Mouse (Mus musculus) midbrain, embryonic 12.5 days (tissue): ENCODE measurements around the gene Tbc1d15. TPM values are rescaled to one million over a fixed set of nuclear protein-coding genes. Genes with fewer than 3 reads are reported as not detected.

ENCODE experiments used
- ATAC-seq: fragments of 200-750 bp; cut with Nextera tagmentation; 2 replicates; pipeline ENCODE4 v1.8.0; 2017; ENCODE audit warnings: low read depth, moderate TSS enrichment, moderate library complexity; ENCODE audit not compliant: low FRiP score
- H3K27ac ChIP-seq: fragments of 300-500 bp; sonication (generic); replicated peaks from 2 replicates; pipeline ENCODE4 v1.5.1; 2016; ENCODE audit warnings: mild to moderate bottlenecking
- H3K27me3 ChIP-seq: fragments of 300-500 bp; sonication (generic); 2 replicates; pipeline ENCODE4 v1.6.1; 2016; ENCODE audit warnings: mild to moderate bottlenecking
- H3K36me3 ChIP-seq: fragments of 300-500 bp; sonication (generic); 2 replicates; pipeline ENCODE4 v1.6.1; 2016
- H3K4me1 ChIP-seq: fragments of 300-500 bp; sonication (generic); 2 replicates; pipeline ENCODE4 v1.6.1; 2016
- H3K4me2 ChIP-seq: fragments of 300-500 bp; sonication (generic); replicated peaks from 2 replicates; pipeline ENCODE4 v1.6.1; 2016; ENCODE audit warnings: mild to moderate bottlenecking, moderate library complexity
- H3K4me3 ChIP-seq: fragments of 300-500 bp; sonication (generic); 2 replicates; pipeline ENCODE4 v1.5.1; 2016; ENCODE audit warnings: mild to moderate bottlenecking
- H3K9ac ChIP-seq: fragments of 300-500 bp; sonication (generic); replicated peaks from 2 replicates; pipeline ENCODE4 v1.6.1; 2016; ENCODE audit warnings: mild to moderate bottlenecking, moderate library complexity
- H3K9me3 ChIP-seq: fragments of 300-500 bp; sonication (generic); 2 replicates; pipeline ENCODE4 v1.6.1; 2016; ENCODE audit warnings: mild to moderate bottlenecking
- WGBS: fragments of 180-500 bp; shearing (Covaris S2); methylation state at CpG from one replicate; pipeline ENCODE4 v1.1.7; 2016; 5-methylcytosine and 5-hydroxymethylcytosine counted together
- polyA plus RNA-seq: library from polyadenylated mRNA; unstranded; fragments of >200 nt; fragmentation: Nextera tagmentation; extraction: Ambion mirVana; gene quantifications from 2 replicates; pipeline ENCODE4 v1.2.1, GENCODE M21; 2016

Tbc1d15 gene
- polyA plus RNA-seq, 1 experiment from 2014 or later = 45.1 TPM

DNA sequence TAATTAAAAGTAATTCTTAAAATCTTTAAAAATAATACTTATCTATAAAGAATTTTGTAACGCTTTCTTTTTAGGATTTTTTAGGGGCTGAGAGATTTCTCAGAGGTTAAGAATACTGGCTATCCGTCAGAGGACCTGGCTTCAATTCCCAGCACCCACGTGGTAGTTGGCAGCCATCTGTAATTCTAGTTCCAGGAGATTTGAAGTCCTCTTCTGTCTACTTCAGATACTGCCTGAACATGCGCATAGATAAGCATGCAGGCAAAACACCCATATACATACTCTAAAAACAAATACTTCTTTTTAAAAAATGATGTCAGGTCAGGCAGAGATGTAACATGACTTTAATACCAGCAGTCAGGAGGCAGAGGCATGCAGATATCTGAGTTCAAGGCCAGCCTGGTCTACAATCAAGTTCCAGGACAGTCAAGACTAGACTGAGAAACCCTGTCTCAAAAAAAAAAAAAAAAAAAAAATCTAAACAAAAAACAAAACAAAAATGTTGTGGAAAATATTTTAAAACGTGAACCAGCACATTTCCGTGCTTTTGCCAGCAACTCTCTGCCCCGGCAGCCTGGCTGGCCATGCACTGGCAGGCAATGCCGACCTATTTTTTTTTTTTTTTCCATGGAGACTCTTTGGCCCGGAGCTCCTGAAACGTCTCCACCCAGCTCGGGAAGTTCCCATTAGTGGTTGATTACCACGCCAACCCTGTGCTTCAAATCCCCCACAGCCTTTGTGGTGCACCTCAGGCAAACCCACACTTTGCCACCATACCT, 19.5 kb upstream of the Tbc1d15 start:
- Histone ChIP-seq H3K4me3 (no peak overlapping the region), H3K27ac (no peak overlapping the region), H3K4me1 (no peaks in the 10 kb centered on the region), H3K9me3 (no peaks in the 10 kb centered on the region), H3K36me3 (no peaks in the 10 kb centered on the region), H3K27me3 (no peaks in the 10 kb centered on the region), H3K9ac (no peak overlapping the region), H3K4me2 (no peak overlapping the region)
- WGBS = 90% methylated on average over 12 of the region's 12 CpGs
- no peak for ATAC-seq

DNA sequence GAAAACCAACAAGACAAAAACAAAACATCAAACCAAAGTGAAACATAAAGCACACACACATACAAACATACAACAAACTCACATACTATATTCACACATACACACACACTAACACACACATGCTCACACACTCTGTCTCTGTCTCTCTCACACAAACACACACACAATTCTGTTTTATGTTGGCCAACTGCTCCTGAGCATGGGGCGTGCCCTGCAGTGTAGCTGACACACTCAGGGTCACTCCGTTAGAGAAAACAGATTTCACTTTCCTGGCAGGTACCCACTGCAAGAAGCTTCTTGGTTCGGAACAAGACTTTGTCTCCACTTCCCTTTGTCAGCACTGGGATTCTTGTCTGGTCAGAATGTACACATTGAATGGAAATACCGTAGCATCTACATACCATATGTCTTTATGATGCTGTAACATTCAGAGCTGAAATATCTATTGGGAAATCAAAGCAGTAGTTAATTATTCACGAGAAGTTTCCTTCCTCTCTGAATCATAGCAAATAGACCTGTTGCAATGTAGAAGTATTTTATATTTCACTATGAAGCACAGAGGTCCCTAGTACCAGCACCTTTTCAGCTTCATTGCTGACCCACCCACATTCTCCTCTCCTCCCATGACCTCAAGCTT, 11.8 kb upstream of the Tbc1d15 start:
- no peak overlapping the region for H3K4me2 ChIP-seq
- no peaks in the 10 kb centered on the region for H3K9me3 ChIP-seq
- H3K36me3 ChIP-seq = no peaks in the 10 kb centered on the region
- WGBS = 80% methylated on average over 5 of the region's 5 CpGs
- no peaks in the 10 kb centered on the region for H3K27me3 ChIP-seq
- no peaks in the 10 kb centered on the region for H3K4me1 ChIP-seq
- no peak overlapping the region for H3K27ac ChIP-seq
- no peak overlapping the region for H3K4me3 ChIP-seq
- no peak overlapping the region for H3K9ac ChIP-seq
- ATAC-seq = no peak

DNA sequence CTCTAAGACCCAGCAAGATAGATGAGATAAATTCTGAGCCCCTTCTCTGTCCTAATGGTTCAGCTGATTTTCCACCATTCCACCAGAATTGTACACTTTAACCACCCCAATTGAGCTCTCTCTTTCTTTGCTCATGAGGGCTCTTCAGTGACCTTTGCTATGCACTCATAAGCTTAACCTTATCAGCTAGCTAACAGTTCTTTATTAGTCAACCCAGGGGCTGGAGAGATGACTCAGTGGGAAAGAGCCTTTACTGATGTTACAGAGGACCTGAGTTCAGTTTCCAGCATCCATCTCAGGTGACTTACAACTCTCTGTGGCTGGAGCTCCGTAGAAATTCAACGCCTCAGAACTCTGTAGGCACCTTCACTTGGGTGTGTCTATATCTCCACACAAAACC, 11.0 kb upstream of the Tbc1d15 start:
- no peaks in the 10 kb centered on the region for H3K36me3 ChIP-seq
- no peak overlapping the region for H3K4me3 ChIP-seq
- no peak overlapping the region for H3K4me2 ChIP-seq
- H3K27ac ChIP-seq = no peak overlapping the region
- no peaks in the 10 kb centered on the region for H3K4me1 ChIP-seq
- H3K27me3 ChIP-seq = no peaks in the 10 kb centered on the region
- ATAC-seq = no peak
- no peaks in the 10 kb centered on the region for H3K9me3 ChIP-seq
- WGBS = 82% methylated on average over 2 of the region's 2 CpGs
- no peak overlapping the region for H3K9ac ChIP-seq

DNA sequence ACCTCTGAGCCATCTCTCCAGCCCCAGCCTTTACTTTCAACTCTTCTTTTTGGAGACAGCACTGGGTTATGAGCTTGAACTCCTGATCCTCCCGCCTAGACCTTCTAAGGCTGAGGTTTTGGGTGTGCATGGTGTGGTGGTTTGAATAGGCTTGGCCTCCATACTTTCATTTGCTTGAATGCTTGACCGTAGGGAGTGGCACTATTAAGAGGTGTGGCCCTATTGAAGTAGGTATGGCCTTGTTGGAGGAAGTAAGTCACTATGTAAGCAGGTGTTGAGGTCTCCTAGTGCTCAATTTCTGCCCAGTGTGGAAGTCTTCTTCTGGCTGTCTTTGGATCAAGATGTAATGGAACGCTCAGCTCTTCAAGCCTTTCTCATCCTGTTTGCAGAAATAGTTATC, 10.2 kb upstream of the Tbc1d15 start:
- H3K36me3 ChIP-seq = no peaks in the 10 kb centered on the region
- ATAC-seq = no peak
- WGBS = 90% methylated on average over 3 of the region's 3 CpGs

DNA sequence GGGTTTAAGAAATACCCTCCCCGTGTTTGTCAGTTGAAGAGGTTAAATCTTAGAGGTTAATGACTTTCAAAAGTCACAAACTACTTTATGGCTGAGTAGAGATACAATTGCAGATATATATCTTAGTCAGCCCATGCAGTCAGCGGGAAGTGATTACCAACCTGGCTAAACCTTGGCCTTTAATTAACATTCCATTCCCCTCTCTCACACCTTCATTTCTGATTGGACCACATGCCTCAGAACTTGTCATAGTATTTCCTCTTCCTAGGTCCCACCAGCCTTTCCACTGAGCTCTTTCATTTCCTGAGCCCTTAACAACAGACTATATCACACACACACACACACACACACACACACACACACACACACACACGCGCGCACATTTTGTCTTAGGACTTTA, 4.9 kb upstream of the Tbc1d15 start:
- no peaks in the 10 kb centered on the region for H3K27me3 ChIP-seq
- peaks cover 3% of the 10 kb centered on the region; the same call in 1 of the 2 replicates for H3K4me1 ChIP-seq
- H3K36me3 ChIP-seq = no peaks in the 10 kb centered on the region
- WGBS = 80% methylated on average over 5 of the region's 5 CpGs
- no peak overlapping the region for H3K4me3 ChIP-seq
- H3K27ac ChIP-seq = no peak overlapping the region
- no peak overlapping the region for H3K4me2 ChIP-seq
- no peaks in the 10 kb centered on the region for H3K9me3 ChIP-seq
- no peak overlapping the region for H3K9ac ChIP-seq
- no peak for ATAC-seq

More for the DNA sequence above, 10.2 kb upstream of the Tbc1d15 start:
- Histone ChIP-seq H3K4me2 (no peak overlapping the region), H3K4me3 (no peak overlapping the region), H3K27me3 (no peaks in the 10 kb centered on the region), H3K4me1 (no peaks in the 10 kb centered on the region), H3K9ac (no peak overlapping the region), H3K9me3 (no peaks in the 10 kb centered on the region), H3K27ac (no peak overlapping the region)

DNA sequence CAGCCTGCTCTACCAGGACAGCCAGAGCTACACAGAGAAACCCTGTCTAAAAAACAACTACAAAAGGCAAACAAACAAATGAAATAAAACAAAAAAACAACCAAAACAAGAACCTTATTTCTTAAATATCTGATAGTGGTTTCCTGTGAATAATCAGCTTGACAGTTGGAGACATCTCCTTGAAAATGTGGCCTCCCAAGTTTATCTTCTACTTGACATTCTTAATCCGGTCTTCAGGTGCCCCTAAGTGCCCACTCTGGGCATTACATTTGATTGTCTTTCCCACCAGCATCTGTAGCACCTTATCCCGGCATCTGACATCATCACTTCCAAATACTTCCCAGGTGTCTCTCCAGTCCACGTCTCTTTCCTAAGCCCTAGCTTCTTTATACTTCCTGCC, 2.3 kb upstream of the Tbc1d15 start:
- Histone ChIP-seq H3K27me3 (no peaks in the 10 kb centered on the region), H3K4me3 (no peak overlapping the region), H3K9me3 (no peaks in the 10 kb centered on the region), H3K4me1 (peaks cover 9% of the 10 kb centered on the region), H3K4me2 (no peak overlapping the region), H3K9ac (no peak overlapping the region), H3K27ac (no peak overlapping the region), H3K36me3 (no peaks in the 10 kb centered on the region)
- WGBS = 77% methylated on average over 3 of the region's 3 CpGs
- no peak for ATAC-seq

DNA sequence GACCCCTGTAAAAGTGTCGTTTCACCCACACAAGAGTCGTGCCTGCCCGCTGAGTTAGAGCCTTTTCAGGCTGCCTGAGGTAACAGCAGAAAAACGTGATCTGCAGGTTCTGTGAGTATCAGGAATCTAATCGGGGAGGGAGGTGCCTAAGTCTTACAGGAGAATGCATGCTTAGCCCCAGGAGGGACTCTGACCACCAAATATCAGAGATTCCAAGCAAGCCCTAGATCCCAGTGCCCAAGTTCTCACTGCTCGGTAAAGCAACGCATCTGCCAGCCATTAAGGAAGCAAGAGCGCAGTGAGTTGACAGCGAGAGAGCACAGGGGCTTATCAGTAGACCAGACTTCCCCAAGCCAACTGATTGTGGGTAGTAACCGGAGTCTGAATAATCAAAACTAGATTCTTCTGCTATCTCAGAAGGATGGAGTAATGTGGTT, 1.1 kb upstream of the Tbc1d15 start:
- no peak for ATAC-seq

DNA sequence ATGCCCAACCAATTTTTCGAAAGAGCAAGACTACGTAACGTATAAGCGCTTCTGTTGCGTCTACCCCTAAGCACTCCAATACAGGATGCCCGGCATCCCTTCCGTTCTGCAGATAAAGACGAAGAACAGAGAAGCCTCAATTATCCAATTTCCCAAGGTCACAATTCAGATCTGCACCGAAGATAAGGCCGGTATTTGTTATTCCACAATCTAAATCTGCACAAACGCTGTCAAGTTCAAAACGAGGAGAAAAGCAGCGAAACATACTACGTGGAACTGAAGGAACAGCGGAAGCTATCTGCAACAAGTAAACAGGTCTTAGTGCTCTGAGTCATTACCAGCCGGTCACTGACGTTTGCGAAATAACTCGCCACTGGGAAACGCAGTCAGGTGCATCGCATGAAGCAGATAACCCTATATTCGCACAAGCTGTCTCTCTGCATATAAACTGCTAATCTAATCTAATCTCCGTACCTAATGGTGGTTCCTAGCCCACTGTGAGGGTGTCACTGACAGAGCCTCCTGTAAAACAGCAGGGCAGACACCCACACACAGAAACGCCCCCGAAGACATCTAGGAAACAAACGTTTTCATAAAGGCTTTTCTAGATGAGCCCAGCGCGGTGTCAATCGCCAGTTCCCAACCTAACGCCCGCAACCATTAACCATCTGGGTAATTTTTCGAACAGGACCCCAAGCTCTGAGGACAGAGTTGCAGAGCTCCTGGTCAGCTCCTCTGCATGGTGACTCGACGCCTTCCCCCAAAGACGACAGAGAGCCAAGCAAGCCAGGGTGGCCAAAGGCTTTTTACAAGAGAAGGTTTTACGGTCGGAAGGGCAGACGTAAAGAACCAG, 806 bp downstream of the Tbc1d15 start:
- no peak overlapping the region for H3K27ac ChIP-seq
- no peaks in the 10 kb centered on the region for H3K27me3 ChIP-seq
- H3K4me2 ChIP-seq = peak overlapping the region; percentile 77
- peaks cover 14% of the 10 kb centered on the region for H3K4me1 ChIP-seq
- H3K9ac ChIP-seq = peak overlapping the region; percentile 76
- H3K4me3 ChIP-seq = peak overlapping the region; percentile 96
- WGBS = 32% methylated on average over 37 of the region's 38 CpGs
- H3K36me3 ChIP-seq = no peaks in the 10 kb centered on the region
- ATAC-seq = no peak; the same call in 1 of the 2 replicates
- H3K9me3 ChIP-seq = no peaks in the 10 kb centered on the region

More for the DNA sequence above, 1.1 kb upstream of the Tbc1d15 start:
- Histone ChIP-seq H3K9me3 (no peaks in the 10 kb centered on the region), H3K4me2 (peak overlapping the region; percentile 77), H3K4me3 (peak overlapping the region; percentile 96), H3K4me1 (peaks cover 14% of the 10 kb centered on the region), H3K9ac (peak overlapping the region; percentile 58), H3K27me3 (no peaks in the 10 kb centered on the region), H3K36me3 (no peaks in the 10 kb centered on the region), H3K27ac (no peak overlapping the region)
- 15% methylated on average over 10 of the region's 10 CpGs for WGBS

DNA sequence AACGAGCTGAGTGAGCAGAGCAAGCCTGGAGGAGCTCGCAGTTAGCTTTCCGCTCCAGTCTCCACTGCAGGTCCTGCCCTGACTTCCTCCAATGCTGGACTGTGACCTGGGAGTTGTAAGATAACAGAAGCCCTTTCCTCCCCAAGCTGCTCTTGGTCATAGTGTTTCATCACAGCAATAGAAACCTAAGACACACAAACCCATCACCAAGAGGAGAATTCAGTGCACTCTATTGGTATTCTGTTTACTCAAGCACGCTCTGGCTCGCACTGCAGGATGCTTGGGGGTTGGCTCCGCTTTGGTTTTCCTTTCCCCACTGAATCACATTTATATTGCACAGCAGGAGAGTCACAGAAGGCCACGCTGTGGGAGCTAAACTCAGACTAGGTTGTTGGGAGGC, 3.2 kb downstream of the Tbc1d15 start:
- no peaks in the 10 kb centered on the region for H3K27me3 ChIP-seq
- H3K4me2 ChIP-seq = no peak overlapping the region
- H3K27ac ChIP-seq = no peak overlapping the region
- H3K4me1 ChIP-seq = peaks cover 14% of the 10 kb centered on the region
- ATAC-seq = no peak
- no peak overlapping the region for H3K9ac ChIP-seq
- 36% methylated on average over 7 of the region's 7 CpGs for WGBS
- no peak overlapping the region for H3K4me3 ChIP-seq
- no peaks in the 10 kb centered on the region for H3K36me3 ChIP-seq
- no peaks in the 10 kb centered on the region for H3K9me3 ChIP-seq

DNA sequence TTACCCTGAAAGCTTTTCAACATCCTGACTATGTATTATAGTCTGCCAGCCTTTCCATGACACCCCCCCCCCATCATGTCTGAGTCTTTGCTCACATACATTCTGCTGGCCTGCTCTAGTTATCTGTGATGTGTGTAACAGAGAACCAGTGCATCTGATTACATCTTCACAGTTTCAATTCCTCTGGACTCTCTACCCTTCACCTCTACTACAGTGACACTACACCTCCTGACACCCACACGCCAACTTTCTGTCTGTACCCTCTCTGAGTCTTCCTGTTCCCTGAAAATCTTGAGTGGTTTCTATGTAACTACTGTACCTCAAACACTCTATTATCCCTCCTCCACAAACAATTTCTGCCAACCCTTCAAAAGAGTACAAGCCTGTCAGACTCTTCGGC, 5.8 kb downstream of the Tbc1d15 start:
- Histone ChIP-seq H3K9ac (no peak overlapping the region), H3K4me2 (no peak overlapping the region), H3K9me3 (no peaks in the 10 kb centered on the region), H3K27ac (no peak overlapping the region), H3K4me3 (no peak overlapping the region), H3K36me3 (no peaks in the 10 kb centered on the region), H3K27me3 (no peaks in the 10 kb centered on the region), H3K4me1 (peaks cover 9% of the 10 kb centered on the region)
- 96% methylated on average over 2 of the region's 2 CpGs for WGBS
- no peak for ATAC-seq

DNA sequence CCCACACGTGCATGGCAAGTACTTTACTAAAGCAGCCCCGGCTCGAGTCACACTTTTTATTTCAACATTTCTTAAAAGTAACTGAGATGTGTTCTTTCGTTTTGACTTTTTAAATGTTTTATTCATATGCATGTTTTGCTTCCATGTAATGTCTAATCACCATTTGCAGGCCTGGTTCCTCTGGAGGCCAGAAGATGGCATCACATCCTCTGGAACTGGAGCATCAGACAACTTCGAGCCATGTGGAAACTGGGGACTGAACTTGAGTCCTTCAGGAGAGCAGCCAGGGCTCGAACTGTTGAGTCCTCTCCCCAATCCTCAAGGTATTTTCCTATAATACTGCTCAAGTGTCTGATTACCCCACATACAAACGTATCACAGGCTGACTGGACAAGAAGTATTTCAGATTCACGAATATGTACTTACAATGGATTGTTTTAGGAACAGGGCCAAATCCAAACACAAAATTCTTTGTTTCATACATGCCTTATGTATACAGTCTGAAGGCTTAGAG, 10.1 kb downstream of the Tbc1d15 start:
- Histone ChIP-seq H3K4me3 (no peak overlapping the region), H3K4me1 (no peaks in the 10 kb centered on the region), H3K9ac (no peak overlapping the region), H3K9me3 (no peaks in the 10 kb centered on the region), H3K36me3 (peaks cover 27% of the 10 kb centered on the region), H3K27me3 (no peaks in the 10 kb centered on the region), H3K27ac (no peak overlapping the region), H3K4me2 (no peak overlapping the region)
- 84% methylated on average over 8 of the region's 8 CpGs for WGBS
- no peak for ATAC-seq

DNA sequence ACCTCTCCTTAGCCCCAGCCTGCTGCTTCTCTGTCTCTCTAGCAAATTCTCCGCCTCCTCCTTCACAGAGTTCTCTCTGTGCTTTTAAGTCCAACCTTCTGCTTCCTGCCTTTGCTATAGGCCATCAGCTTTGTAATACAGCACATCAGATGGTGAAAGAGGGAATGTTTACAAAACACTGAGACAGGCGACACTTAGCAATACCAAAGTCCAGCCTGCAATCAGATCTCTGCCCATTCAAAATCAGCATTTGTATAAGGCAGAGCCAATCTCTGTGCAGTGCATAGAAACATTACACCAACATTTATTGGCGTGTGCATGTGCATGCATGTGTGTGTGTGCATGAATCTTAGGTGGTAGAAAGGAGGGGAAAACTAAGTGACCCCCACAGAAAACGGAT, 13.3 kb downstream of the Tbc1d15 start:
- no peak for ATAC-seq
- H3K4me1 ChIP-seq = no peaks in the 10 kb centered on the region
- no peaks in the 10 kb centered on the region for H3K9me3 ChIP-seq
- 90% methylated on average over 4 of the region's 4 CpGs for WGBS
- no peak overlapping the region for H3K4me3 ChIP-seq
- no peak overlapping the region for H3K4me2 ChIP-seq
- no peak overlapping the region for H3K9ac ChIP-seq
- H3K27ac ChIP-seq = no peak overlapping the region
- peaks cover 29% of the 10 kb centered on the region for H3K36me3 ChIP-seq
- H3K27me3 ChIP-seq = no peaks in the 10 kb centered on the region
